Mouse (Mus musculus) forebrain, postnatal 0 days (tissue): ENCODE measurements at regions not wholly inside any gene's neighbourhood (a gene's known extent, or its start where the extent isn't known, plus 50 kb on each side); places are given as distances from the start of the nearest gene placed in this dataset.

Experiments used
- ATAC-seq: fragments of 200-750 bp; cut with Nextera tagmentation; 2 replicates; pipeline ENCODE4 v1.8.0; 2017; ENCODE audit warnings: mild to moderate bottlenecking, moderate library complexity
- DNase-seq: peaks from one replicate; pipeline ENCODE4 v3.0.0-alpha.2; 2015
- H3K27ac ChIP-seq: fragments of 300-500 bp; sonication (generic); 2 replicates; pipeline ENCODE4 v1.5.1; 2014; ENCODE audit warnings: low read depth, mild to moderate bottlenecking, antibody characterized with exemption, low read length, moderate library complexity, mixed read lengths
- H3K27me3 ChIP-seq: fragments of 300-500 bp; sonication (generic); 2 replicates; pipeline ENCODE4 v1.6.1; 2014; ENCODE audit warnings: mild to moderate bottlenecking, low read length, mixed read lengths; ENCODE audit not compliant: insufficient read depth
- H3K36me3 ChIP-seq: fragments of 300-500 bp; sonication (generic); 2 replicates; pipeline ENCODE4 v1.6.1; 2014; ENCODE audit warnings: mild to moderate bottlenecking, moderate library complexity; ENCODE audit not compliant: insufficient read depth
- H3K4me1 ChIP-seq: fragments of 300-500 bp; sonication (generic); 2 replicates; pipeline ENCODE4 v1.6.1; 2014; ENCODE audit warnings: antibody characterized with exemption; ENCODE audit not compliant: insufficient read depth
- H3K4me2 ChIP-seq: fragments of 300-500 bp; sonication (generic); 2 replicates; pipeline ENCODE4 v1.6.1; 2014; ENCODE audit warnings: low read depth, mild to moderate bottlenecking, moderate library complexity
- H3K4me3 ChIP-seq: fragments of 300-500 bp; sonication (generic); 2 replicates; pipeline ENCODE4 v1.5.1; 2014; ENCODE audit warnings: low read depth, low read length, mixed read lengths
- H3K9ac ChIP-seq: fragments of 300-500 bp; sonication (generic); 2 replicates; pipeline ENCODE4 v1.6.1; 2014; ENCODE audit warnings: mild to moderate bottlenecking
- H3K9me3 ChIP-seq: fragments of 300-500 bp; sonication (generic); 2 replicates; pipeline ENCODE4 v1.6.1; 2016; ENCODE audit warnings: low read length
- CTCF ChIP-seq: sonication (generic); IDR thresholded peaks from 2 replicates; pipeline ENCODE4 v1.5.1; 2016; ENCODE audit warnings: antibody characterized with exemption, control low read depth, low read depth
- WGBS: fragments of 180-500 bp; shearing (Covaris S2); extraction: QIAGEN DNeasy Blood & Tissue Kit; methylation state at CpG from one replicate; pipeline ENCODE4 v1.1.7; 2014; 5-methylcytosine and 5-hydroxymethylcytosine counted together

GRCm38 (mm10) chr4:95180999-95181398 is 129.0 kb upstream of the Jun start:
- H3K4me1 ChIP-seq: peaks cover 4% of the 10 kb centered on the region; the same call in 1 of the 2 replicates
- H3K4me2 ChIP-seq: no peak overlapping the region
- H3K9me3 ChIP-seq: no peaks in the 10 kb centered on the region
- no peak overlapping the region for H3K27ac ChIP-seq
- no peaks in the 10 kb centered on the region for H3K27me3 ChIP-seq
- H3K36me3 ChIP-seq: no peaks in the 10 kb centered on the region
- ATAC-seq: no peak
- no peak for TF ChIP-seq CTCF
- no peak for DNase-seq
- no peak overlapping the region for H3K9ac ChIP-seq
- no peak overlapping the region for H3K4me3 ChIP-seq

GRCm38 (mm10) chr4:95184180-95184579 is 132.2 kb upstream of the Jun start:
- Histone ChIP-seq H3K9me3 (no peaks in the 10 kb centered on the region), H3K4me2 (no peak overlapping the region), H3K4me1 (peaks cover 4% of the 10 kb centered on the region; the same call in 1 of the 2 replicates), H3K36me3 (no peaks in the 10 kb centered on the region), H3K27ac (no peak overlapping the region), H3K27me3 (no peaks in the 10 kb centered on the region), H3K4me3 (no peak overlapping the region), H3K9ac (no peak overlapping the region)
- DNase-seq (no peak), ATAC-seq (no peak)
- no peak for TF ChIP-seq CTCF
- WGBS: 37% methylated on average over 4 of the region's 4 CpGs

GRCm38 (mm10) chr4:95185113-95185915 is 133.3 kb upstream of the Jun start:
- peak; percentile 65 for DNase-seq
- Histone ChIP-seq H3K9ac (no peak overlapping the region), H3K27ac (no peak overlapping the region), H3K4me1 (peaks cover 4% of the 10 kb centered on the region; the same call in 1 of the 2 replicates), H3K9me3 (no peaks in the 10 kb centered on the region), H3K4me3 (no peak overlapping the region), H3K4me2 (no peak overlapping the region), H3K36me3 (no peaks in the 10 kb centered on the region), H3K27me3 (no peaks in the 10 kb centered on the region)
- no peak for TF ChIP-seq CTCF
- 13% methylated on average over 14 of the region's 14 CpGs for WGBS
- peak; percentile 83 for ATAC-seq

GRCm38 (mm10) chr4:95185916-95186200 is 133.8 kb upstream of the Jun start:
- Histone ChIP-seq H3K36me3 (no peaks in the 10 kb centered on the region), H3K4me1 (peaks cover 4% of the 10 kb centered on the region; the same call in 1 of the 2 replicates), H3K9ac (no peak overlapping the region), H3K4me2 (no peak overlapping the region), H3K27ac (no peak overlapping the region), H3K4me3 (no peak overlapping the region), H3K27me3 (no peaks in the 10 kb centered on the region), H3K9me3 (no peaks in the 10 kb centered on the region)
- no peak for TF ChIP-seq CTCF
- 33% methylated on average over 3 of the region's 3 CpGs for WGBS
- no peak for DNase-seq
- ATAC-seq: peak; percentile 79

GRCm38 (mm10) chr4:95188107-95188506 is 136.1 kb upstream of the Jun start:
- no peak overlapping the region for H3K27ac ChIP-seq
- WGBS: 94% methylated on average over 3 of the region's 3 CpGs
- H3K27me3 ChIP-seq: no peaks in the 10 kb centered on the region
- ATAC-seq (no peak), DNase-seq (no peak)
- H3K9ac ChIP-seq: no peak overlapping the region
- no peak overlapping the region for H3K4me3 ChIP-seq
- H3K9me3 ChIP-seq: no peaks in the 10 kb centered on the region
- TF ChIP-seq CTCF: no peak
- H3K4me1 ChIP-seq: peaks cover 4% of the 10 kb centered on the region; the same call in 1 of the 2 replicates
- H3K4me2 ChIP-seq: no peak overlapping the region
- H3K36me3 ChIP-seq: no peaks in the 10 kb centered on the region

- DNase-seq (no peak), ATAC-seq (no peak)
- Histone ChIP-seq H3K9ac (no peak overlapping the region), H3K27me3 (no peaks in the 10 kb centered on the region), H3K9me3 (no peaks in the 10 kb centered on the region), H3K27ac (no peak overlapping the region), H3K4me1 (no peaks in the 10 kb centered on the region; the same call in 1 of the 2 replicates), H3K4me3 (no peak overlapping the region), H3K36me3 (no peaks in the 10 kb centered on the region), H3K4me2 (no peak overlapping the region)
- 92% methylated on average over 7 of the region's 7 CpGs for WGBS
- TF ChIP-seq CTCF: no peak
These were observed 139.8 kb upstream of the Jun start for GRCm38 (mm10) chr4:95191654-95192406.

- H3K4me1 ChIP-seq: no peaks in the 10 kb centered on the region; the same call in 1 of the 2 replicates
- TF ChIP-seq CTCF: no peak
- no peaks in the 10 kb centered on the region for H3K9me3 ChIP-seq
- H3K4me3 ChIP-seq: no peak overlapping the region
- H3K9ac ChIP-seq: no peak overlapping the region
- DNase-seq: no peak
- H3K27me3 ChIP-seq: no peaks in the 10 kb centered on the region
- no peak overlapping the region for H3K27ac ChIP-seq
- H3K36me3 ChIP-seq: no peaks in the 10 kb centered on the region
- no peak for ATAC-seq
- H3K4me2 ChIP-seq: no peak overlapping the region
These were observed 140.5 kb upstream of the Jun start for GRCm38 (mm10) chr4:95192562-95192961.
